Mouse (Mus musculus): Measurements from ENCODE around the gene Slc8b1. TPM values are rescaled to one million over a fixed set of nuclear protein-coding genes. Genes with fewer than 3 reads are reported as not detected.

The Slc8b1 gene
- total RNA-seq, 4 experiments from 2014 or later, result 5.0 to 8.6 (median 6.3) TPM

GRCm38 (mm10) chr5:120566101-120566500 lies 55.1 kb downstream of the Slc8b1 start:
- DNase-seq (ENCODE audit: low spot score in 2 of 2), result peak in 1 of 2 experiments; percentile 62

DNA sequence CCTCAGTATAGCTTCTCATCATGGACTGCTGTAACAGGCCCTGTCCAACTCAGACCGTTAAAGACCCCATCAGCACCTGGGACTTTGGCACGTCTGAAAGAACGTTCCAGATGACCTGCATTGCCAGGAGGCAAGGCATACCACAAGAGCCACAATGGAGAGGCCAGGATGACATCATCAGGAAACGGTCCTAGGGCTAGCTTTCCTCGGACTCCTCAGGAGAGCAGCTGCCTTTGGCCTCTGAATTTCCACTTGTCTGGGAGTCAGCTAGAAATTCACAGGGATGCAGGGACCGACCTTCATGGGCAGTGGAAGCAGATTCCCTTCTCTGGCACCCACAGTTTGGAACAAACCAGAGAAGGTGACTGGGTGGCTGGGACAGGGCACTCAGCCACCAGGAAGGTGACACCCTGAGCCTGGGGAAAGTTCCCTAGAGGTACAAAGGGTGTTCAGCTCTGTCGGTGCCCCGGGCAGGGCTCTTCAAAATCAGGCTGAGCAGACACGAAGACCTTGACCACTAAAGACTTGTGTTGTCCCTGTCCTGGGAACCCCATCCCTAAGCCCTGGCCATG lies 55.8 kb downstream of the Slc8b1 start:
- no peak for DNase-seq (ENCODE audit: low spot score in 2 of 2)

DNA sequence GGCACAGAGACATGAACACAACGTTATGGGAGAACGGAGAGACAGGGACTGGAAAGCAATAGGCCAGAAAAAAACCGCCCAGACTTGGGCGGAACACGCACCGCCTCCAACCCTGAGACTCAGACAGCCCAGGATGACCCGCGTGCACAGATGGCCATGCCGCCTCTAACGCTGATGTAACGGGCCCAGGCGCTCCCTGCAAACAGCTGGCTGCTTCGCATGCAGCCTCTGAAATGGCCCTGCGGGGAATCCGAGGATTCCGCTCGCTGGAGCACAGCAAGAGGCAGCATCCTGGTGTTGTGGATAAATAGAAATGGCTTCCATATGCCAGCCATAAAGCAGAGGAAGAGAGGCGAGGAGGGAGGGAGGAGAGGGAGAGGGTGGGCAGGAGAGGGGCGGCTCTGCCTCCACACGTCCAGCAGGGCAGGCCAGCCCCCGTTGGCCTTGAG lies 56.3 kb downstream of the Slc8b1 start:
- DNase-seq (ENCODE audit: low spot score in 2 of 2), result peak in 1 of 2 experiments; percentile 60

DNA sequence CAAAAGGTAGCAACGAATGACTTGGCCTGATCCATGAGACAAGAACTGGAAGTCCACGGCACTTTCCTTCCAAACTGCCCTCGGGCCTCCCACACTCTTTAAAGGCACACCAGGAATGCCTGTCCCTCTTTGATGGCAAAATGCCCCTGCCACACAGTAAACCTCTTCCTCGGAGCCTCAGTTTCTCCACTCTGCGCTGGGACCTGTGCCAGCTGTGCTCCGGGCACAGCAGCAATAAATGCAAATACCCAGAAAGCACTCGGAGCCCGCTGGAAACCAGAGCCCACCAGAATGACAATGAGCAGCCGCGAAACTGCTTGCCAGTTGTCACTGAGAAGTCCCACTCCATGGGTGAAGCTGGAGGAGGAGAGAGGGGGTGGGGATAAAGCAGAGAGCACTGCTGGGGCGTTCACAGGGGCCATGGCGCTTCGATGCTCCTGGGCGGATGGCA lies 56.8 kb downstream of the Slc8b1 start:
- no peak for DNase-seq (ENCODE audit: low spot score in 2 of 2)

- no peak for DNase-seq (ENCODE audit: low spot score in 2 of 2)
These were observed 57.4 kb downstream of the Slc8b1 start for GRCm38 (mm10) chr5:120568336-120568768.

DNA sequence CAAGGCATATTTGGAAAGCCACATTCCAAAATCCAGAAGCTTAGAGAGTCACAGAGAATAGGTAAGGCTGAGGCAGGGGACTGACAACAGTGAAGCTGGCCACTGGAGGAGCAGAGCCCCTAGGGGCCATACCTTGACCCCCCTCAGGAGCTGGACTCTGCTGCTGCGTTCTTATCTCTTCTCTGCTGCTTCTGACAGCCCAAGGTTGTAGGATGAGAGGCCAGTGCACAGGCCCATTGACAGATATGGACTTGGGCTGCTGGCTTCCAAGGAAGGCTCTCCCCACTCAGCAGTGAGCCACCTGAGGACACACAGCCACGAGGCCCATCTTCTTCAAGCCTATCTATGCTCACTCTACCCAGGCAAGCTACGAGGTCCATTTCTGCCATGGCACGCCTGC lies 58.0 kb downstream of the Slc8b1 start:
- DNase-seq (ENCODE audit: low spot score in 2 of 2), result no peak

GRCm38 (mm10) chr5:120569791-120570190 lies 58.8 kb downstream of the Slc8b1 start:
- DNase-seq (ENCODE audit: low spot score in 2 of 2), result no peak

- DNase-seq (ENCODE audit: low spot score in 2 of 2), result no peak
These were observed 59.4 kb downstream of the Slc8b1 start for GRCm38 (mm10) chr5:120570289-120570897.

DNA sequence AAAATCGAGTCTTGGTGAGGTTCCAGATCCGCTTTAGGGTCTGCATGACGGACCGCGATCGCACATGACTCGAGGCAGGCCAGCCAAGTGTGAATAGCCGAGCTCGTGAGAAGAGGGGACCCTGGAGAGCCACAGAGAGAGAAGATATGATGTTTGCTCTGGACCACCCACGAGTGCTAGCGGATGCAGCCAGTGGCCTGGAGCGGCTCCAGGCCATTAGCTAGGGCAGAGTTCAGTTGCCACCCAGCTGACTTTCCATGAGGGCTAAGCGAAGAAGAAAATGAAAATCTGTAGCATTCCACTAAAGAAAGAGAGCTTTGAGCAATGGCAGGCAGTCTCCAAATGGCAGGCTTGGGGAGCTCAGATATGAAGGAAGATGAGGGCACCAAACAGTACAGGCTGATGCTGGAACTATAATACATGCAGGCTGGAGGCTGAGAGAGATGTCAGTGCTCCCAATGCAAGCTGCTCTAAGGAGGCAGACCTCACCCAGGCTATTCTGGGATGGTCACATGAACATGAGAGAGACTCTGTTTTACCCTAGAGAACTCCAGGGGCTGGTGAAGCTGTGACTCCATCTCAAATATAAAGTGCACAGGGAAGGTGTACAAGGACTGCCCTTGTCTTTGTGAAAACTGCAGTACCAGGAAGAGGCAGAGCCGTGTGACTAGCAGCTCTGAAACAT lies 60.2 kb downstream of the Slc8b1 start:
- no peak for DNase-seq (ENCODE audit: low spot score in 2 of 2)

- no peak for DNase-seq (ENCODE audit: low spot score in 2 of 2)
These were observed 63.6 kb downstream of the Slc8b1 start for GRCm38 (mm10) chr5:120574469-120575063.

DNA sequence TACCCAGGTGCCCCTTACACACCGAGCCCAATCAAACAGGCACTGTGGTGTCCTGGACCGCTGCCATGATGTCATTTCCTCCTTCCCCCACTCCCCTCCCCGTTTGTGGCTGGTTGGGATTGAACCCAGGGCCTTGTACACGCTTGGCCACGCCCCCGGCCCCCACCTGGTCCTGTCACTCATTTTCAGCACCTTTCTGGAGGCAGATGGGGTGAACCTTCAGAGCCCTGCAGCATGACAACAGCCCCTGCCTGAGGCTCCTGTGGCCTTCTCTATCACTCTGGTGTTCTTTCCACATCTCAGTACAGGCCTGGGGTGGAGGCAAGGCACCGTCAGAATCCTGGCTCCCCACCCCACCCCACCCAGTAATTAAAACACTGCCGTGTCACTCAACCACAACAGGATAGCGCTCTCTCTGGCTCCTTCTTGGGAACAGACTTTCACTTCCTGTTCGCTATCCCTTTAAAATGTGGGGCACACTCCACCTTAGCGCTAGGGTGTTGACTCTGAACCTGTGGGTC lies 65.9 kb downstream of the Slc8b1 start:
- no peak for DNase-seq (ENCODE audit: low spot score in 2 of 2)

DNA sequence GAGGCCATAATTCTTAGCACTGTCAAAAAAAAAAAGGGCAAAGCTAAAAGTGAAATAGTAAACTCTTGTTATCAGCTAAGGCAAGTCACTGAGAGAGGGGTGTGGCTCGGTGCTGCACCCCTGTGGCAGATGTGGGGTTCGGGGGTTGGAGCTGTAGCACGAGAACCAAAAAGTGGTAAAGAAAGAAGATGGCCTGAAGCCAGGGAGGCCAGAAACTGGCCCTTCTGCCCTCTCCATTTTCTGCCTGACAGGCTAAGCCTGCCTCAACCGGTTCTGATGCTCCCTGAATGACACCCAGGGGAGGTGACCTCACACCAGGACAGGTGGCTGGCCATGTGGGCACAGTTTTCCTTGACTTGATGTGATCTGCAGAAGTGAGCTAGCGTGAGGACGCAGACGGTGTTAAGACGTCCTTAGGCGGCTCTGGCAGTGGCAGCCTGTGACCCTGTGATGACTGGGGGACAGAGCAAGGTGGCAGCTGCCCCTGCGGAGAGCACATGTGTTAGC lies 67.0 kb downstream of the Slc8b1 start:
- DNase-seq (ENCODE audit: low spot score in 2 of 2), result no peak

DNA sequence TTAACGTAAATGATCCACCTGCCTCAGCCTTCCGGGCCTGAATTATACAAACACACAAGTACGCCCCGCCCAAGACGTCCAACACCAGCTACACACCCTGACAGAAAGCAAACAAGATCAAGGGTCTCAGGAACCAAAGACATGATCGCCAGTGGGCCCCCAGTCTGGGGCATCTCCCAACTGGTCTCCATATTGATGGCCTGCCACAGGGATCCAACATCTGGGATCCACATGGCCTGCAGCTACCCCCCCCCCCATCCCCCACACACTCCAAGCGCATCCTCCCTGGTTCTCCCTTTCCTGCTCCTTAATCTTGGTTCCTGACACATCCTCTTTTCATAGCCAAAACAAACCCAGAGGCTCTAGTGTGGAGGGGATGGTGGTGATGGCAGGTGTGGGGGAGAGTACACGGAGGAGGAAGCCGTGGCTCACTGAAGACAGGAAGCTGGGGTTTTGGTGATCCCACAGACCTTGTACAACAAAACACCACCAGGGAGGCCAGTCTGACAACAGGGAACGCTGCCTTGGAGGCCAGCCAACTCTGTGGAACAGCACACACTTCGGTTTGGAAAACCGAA lies 67.6 kb downstream of the Slc8b1 start:
- no peak for DNase-seq (ENCODE audit: low spot score in 2 of 2)

GRCm38 (mm10) chr5:120579211-120579897 lies 68.4 kb downstream of the Slc8b1 start:
- no peak for DNase-seq (ENCODE audit: low spot score in 2 of 2)

DNA sequence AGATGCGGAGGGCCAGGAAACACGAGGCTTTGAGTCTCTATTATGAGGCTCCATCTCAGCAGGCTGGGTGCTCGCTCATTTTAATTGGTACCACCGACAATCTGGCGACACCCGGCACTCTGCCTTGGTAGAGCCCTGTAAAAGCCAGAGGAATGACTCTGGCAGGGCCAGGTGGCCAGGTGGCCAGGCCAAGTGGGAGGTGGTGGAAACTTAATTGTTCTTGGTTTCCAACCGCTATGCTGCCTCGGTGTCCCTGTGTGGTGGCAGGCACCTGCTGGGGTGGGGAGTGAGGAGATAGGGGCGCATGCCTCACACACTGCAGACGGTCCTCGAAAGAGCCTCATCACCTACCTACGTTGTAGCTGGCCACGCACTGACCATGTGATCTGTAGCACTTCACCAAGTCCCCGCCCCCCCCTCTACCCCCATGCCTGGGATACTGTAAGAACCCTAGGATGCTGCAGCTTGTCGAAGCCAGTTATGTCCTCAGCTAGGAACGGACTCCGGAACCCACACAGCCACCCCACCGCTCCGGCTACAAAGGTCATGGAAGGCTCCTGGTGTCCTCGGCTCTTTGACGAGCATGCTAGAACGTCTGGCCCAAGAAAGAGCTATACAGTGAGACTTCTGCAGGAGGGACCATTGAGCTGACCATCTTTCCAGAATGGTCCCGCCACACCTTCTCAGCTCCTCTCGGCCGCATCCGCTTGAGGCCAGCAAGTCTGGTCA lies 69.1 kb downstream of the Slc8b1 start:
- DNase-seq (ENCODE audit: low spot score in 2 of 2), result no peak

DNA sequence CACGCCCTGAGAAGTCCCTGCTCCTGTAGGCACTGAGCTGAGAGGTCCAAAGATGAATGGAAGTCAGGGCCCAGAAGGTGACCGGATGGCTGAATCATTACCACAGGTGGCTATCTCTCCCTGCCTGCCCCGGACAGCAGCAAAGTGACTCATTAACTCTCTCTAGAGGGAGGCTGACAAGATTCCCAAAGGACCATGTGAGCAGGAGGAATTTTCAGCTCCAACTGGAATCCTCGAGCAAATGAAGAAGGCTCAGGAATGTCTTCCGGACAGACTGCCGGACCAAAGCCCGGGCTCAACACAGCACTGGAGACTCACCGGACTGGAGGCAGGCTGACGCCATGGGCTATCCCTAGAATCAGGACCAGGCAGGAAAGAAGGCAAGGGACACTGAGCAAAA lies 71.0 kb downstream of the Slc8b1 start:
- no peak for DNase-seq (ENCODE audit: low spot score in 2 of 2)

- no peak for DNase-seq (ENCODE audit: low spot score in 2 of 2)
These were observed 72.5 kb downstream of the Slc8b1 start for GRCm38 (mm10) chr5:120583511-120583910.

Data from left cerebral cortex, adult 8-10 months (tissue).